Mouse (Mus musculus) layer of hippocampus, postnatal 36 days (tissue): ENCODE data around the gene Fez2. TPM values are rescaled to one million over a fixed set of nuclear protein-coding genes. Genes with fewer than 3 reads are reported as not detected.

ENCODE experiments used
- DNase-seq, 2 experiments: peaks; one replicate each; pipeline ENCODE4 v3.0.0; 2022
- total RNA-seq, 2 experiments: library from RNA; stranded (reverse); gene quantifications; 2 replicates each; pipeline ENCODE4 v1.2.3; 2021

Gene Fez2
- 10 to 100 TPM; 30.0 to 30.3 TPM for total RNA-seq

DNA sequence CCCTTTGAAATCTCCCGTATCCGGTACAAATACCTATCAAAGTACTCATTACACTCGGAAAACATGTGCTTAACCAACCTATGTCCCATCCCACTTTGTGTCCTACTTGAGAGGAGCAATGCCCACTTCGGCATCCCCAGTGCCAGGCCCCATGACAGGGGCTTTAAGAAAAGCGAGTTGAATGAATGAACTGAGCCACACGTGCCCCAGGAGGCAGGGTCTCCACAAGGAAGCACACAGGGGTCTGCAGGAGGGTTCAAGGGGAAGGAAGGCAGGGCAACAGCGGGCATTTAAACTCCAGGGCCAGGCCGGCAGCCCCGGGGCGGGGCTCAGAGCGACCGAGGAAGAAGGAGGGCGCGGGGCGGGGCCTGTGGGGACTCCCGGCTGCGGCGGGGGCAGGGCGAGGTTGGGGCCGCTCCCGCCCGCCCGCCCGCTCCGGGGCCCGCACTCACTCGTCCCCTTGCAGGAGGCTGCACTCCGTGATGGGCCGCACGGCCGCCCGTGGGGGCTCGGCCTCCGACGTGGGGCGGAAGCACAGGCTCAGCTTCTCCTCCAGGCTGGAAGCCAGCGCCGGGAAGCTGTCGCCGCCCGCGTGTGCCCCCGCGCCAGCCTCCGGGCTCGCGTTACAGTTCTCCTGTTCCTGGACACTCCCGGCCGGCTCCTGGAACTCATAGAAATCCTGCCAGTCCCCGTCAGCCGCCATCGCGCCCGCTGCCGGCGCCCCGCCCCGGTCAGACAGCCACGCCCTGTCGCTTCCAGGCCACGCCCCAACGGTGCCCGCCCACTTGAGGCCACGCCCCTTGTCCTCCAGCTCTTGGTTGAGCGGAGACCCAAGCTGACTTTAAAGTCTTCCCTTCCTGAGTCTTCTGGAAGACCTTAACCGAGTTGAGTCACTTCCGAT is at the start of gene Fez2:
TSS of gene Fez2 (minus strand) at position 772 of the 901 bp plus-strand sequence.
- peak; percentile 90 to 91 for DNase-seq

- no peak for DNase-seq
Measured at GRCm38 (mm10) chr17:78465500-78465899, 47.5 kb upstream of the Fez2 start.

DNA sequence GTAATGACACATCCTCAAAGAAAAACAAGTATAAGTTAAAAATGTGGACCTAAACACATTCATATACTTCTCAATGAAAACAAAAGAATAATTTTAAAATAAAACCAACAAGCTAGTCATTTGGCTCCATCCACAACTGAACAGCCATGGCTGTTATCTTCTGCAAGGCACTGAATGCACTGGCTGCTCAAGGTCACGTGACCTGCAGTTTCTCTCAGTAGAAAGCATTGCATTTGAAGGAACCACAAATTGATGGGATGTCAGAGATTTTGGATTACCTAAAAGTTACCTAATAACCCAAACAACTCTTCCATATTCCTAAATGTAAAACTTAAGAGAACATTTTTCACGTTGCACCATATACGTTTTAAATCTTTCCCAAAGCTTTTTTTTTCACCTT is 47.1 kb upstream of the Fez2 start:
- no peak for DNase-seq

GRCm38 (mm10) chr17:78460140-78460539 is 42.2 kb upstream of the Fez2 start:
- no peak for DNase-seq

DNA sequence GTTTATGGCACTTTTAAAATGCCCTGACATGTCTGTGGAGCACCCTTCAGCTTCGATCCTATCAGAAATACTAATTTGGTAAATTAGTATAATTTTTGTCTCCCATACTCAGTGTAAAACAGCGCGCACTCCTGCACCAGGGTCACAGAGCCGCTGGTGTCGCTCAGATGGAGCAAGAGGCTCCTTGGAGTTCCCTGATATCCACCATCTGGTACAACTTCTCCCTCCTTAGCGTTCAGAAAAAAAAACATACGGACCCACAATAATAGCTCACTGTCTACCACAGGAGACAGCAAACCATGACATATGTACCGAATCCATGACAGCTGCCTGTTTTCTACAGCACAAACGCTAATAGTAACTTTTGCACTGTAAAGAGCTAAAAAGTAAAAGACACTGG is 37.6 kb upstream of the Fez2 start:
- peak in 1 of 2 experiments; percentile 11 for DNase-seq

DNA sequence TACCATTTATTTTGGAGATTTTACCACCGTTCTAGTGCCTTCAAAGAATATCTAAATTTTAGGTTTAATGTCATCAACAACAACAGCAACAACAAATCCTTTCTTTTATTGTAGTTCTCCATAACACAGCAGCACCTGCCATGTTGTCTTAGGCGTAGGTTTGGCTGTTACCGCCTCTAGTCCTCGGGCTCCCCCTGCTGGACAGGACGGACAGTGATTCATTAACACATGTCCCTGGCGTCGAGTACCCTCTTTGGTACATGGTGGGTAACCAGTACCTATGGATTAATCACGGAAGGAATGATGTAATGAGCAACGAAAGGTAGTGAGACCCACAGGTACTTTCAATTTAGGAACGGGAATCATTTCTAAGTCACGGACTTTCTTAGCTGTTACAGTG is 37.2 kb upstream of the Fez2 start:
- DNase-seq = peak; percentile 38 to 40

DNA sequence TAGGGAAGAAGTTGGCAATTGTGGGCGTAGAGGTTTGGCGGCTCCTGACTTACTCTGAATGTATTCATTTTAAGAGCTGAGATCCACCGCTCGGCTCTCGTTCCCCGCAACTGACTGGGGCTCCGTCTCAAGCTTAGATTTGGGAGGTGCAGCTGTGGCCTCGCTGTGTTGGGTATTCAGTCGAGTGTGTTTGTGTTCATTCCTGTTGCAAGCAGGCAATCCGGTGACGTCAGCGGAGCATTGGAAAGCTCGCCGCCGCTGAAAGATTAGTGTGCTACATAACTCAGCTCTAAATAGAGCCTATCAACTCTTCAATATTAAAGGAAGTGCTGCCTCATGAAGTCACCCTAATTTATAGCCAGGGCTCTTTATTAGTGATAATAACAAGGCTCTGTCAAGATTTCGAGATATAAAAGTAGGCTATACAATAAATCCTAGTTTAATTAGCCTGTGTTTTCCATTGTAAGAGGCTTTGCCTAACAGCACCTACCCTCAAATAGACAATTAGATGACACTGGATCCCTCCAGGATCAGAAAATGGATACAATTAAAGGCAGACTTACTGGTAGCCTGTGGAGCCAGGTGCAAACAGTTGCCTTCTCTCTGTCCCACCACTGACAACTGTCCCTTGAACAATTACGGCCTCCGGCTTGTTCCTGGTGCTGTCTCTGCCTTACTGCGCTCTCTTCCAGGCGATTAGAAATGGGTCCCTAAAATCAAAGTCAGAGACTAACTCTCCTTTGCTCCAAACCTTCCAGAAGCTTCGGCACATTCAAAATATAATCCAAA is 36.4 kb upstream of the Fez2 start:
- peak; percentile 12 to 26 for DNase-seq

GRCm38 (mm10) chr17:78453529-78453928 is 35.6 kb upstream of the Fez2 start:
- no peak for DNase-seq

DNA sequence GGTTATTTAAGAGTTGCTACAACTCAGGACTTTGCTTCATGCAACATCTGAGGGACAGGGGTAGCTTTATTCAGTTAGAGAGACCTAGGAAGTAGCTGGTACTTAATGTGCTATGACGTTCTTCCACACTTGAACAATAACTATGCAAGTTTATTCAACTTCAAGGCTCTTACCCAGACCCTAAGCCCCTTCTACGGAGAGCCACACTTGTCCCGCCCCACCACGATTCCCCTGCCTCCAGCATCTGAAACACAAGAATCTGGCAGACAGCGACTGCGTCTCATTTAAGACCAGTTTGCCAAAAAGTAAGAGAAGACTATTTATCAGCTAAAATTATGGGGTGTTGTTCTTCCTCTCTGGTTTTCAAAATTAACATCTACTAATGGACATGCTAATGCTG is 33.9 kb upstream of the Fez2 start:
- no peak for DNase-seq

DNA sequence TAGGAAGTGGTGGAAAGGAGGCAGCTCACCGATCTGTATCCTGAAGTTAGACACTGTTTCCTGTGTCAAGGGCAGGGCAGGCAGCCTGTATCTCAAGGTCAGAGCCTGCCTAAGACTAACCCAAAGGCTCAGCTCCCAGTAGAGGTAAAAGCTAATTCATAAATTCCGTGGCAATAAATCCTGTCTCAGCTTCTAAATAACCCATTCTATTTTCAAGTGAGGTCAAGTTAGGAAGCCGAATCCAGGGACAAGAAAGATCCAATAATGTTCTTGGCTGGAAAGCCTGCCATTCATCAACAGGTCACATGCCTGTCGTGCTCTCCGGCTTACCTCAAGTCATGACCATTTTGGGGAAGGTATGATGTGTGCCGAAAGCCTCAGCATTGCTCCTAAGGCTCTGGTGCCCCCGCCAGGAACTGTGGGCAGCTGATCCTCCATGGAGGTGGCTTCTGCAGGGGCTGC is 33.4 kb upstream of the Fez2 start:
- DNase-seq = no peak

GRCm38 (mm10) chr17:78449635-78450197 is 31.8 kb upstream of the Fez2 start:
- DNase-seq = no peak

GRCm38 (mm10) chr17:78444826-78445225 is 26.9 kb upstream of the Fez2 start:
- no peak for DNase-seq

DNA sequence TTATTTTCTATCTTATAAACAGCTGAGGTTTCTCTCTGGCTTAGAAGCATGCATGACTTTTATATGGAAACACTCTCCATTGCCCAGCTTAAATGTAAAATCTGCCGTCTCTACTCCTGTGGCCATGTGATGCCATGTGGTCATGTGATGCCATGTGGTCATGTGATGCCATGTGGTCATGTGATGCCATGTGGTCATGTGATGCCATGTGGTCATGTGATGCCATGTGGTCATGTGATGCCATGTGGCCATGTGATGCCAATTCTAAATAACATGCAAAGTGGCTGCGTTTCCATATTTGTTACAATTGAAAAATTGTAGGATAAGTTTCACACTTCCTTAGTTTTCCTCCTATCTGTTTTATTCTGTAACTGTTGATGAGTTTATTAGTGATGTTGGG is 22.8 kb upstream of the Fez2 start:
- DNase-seq = no peak

- no peak for DNase-seq
Measured at GRCm38 (mm10) chr17:78437161-78437560, 19.2 kb upstream of the Fez2 start.

DNA sequence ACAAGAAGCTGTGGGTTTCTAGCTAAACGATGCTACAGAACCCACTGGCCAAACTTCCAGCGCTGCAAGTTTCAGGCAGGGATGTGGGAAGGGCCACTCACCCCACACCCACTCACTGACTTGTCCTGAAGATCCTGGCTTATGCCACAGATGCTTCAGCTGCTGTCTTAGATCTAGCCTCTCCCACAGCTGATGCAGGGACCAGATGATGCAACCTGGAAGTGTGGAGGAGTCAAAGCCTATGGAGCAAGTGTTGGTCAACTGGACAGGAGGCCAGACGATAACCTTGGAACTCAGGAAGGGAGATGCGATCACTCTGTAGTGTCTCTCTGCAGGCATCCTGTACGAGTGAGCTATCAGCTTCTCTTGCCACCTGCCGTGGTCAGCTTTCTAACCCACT is 17.7 kb upstream of the Fez2 start:
- DNase-seq = no peak

DNA sequence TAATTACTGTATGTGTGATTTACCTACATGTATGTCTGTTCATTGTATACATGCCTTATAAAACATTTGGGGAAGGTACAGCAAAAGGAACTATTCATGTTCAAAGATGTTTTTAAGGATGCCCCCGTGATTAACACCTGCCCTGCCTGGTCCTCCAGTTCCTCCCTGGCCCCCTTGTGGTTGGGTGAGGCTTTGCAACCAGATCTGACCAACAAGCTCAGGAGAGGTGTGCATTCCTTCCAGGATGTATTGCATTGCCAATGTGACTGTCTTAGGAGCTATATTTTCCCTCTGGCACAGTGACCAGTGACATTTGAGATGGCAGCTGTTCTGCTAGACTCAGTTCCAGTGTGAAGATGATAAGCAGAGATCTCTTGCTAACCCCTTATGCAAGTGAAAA is 16.8 kb upstream of the Fez2 start:
- DNase-seq = peak in 1 of 2 experiments; percentile 19

GRCm38 (mm10) chr17:78430374-78430773 is 12.4 kb upstream of the Fez2 start:
- DNase-seq = no peak

- DNase-seq = no peak
Measured at GRCm38 (mm10) chr17:78429051-78429450, 11.1 kb upstream of the Fez2 start.

GRCm38 (mm10) chr17:78425026-78425425 is 7.1 kb upstream of the Fez2 start:
- DNase-seq = no peak

DNA sequence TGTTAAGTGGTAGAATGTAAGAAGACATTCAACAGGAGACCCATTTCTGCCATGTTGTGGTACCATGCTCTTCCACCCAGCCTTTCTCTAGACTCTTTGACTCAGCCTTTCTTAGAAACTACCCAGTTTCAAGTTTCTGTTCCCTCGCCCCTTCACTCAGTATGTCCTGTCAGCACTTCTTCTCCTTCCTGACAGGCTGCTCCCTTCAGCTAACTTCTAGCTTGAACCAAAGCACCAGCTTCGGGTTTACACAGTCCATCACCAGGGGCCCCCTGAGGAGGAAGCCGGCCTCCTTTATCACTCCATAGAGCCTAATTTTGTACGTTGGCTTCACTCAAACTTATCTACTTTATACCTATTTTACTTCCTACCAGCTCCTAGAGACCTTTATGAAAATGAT is 1.3 kb upstream of the Fez2 start:
- DNase-seq = no peak

DNA sequence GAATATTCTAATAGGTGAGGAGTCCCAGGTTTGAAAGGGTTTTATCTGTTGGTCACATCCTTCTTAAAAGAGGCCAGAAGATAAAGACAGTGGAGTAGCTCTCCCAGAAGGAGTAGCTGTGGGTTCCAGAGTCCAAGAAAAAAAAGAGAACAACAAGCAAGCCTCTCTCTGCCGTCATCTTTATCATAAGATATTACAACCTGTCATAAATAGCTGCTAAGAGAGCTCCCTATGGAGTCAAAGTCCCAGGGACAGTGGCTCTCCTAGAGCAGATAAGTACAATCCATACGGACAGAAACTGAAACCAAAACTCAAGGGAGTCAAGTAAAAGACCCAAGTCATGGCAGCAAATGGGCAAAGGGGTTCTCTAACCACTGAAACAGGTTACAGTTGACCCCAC is 2.7 kb downstream of the Fez2 start:
- no peak for DNase-seq

GRCm38 (mm10) chr17:78409900-78410299 is 8.1 kb downstream of the Fez2 start:
- no peak for DNase-seq

- DNase-seq = no peak
Measured at GRCm38 (mm10) chr17:78408386-78408785, 9.6 kb downstream of the Fez2 start.
